Mouse (Mus musculus) neural tube, embryonic 14.5 days (tissue): ENCODE data around the gene Ctbp2. TPM values are rescaled to one million over a fixed set of nuclear protein-coding genes. Genes with fewer than 3 reads are reported as not detected.

Source experiments
- ATAC-seq: fragments of 200-750 bp; cut with Nextera tagmentation; 2 replicates; pipeline ENCODE4 v1.8.0; 2017; ENCODE audit warnings: low read depth, mild to moderate bottlenecking, moderate TSS enrichment, moderate library complexity
- H3K27ac ChIP-seq: fragments of 300-500 bp; sonication (generic); 2 replicates; pipeline ENCODE4 v1.5.1; 2014; ENCODE audit warnings: low read depth, mild to moderate bottlenecking, control low read depth, low read length, moderate library complexity, mixed read lengths
- H3K27me3 ChIP-seq: fragments of 300-500 bp; sonication (generic); 2 replicates; pipeline ENCODE4 v1.6.1; 2014; ENCODE audit warnings: low read length; ENCODE audit not compliant: control insufficient read depth, insufficient read depth
- H3K36me3 ChIP-seq: fragments of 300-500 bp; sonication (generic); 2 replicates; pipeline ENCODE4 v1.6.1; 2014; ENCODE audit warnings: low read length, mixed read lengths; ENCODE audit not compliant: control insufficient read depth, insufficient read depth
- H3K4me1 ChIP-seq: fragments of 300-500 bp; sonication (generic); 2 replicates; pipeline ENCODE4 v1.6.1; 2014; ENCODE audit warnings: low read length; ENCODE audit not compliant: control insufficient read depth, insufficient read depth
- H3K4me2 ChIP-seq: fragments of 300-500 bp; sonication (generic); 2 replicates; pipeline ENCODE4 v1.6.1; 2014; ENCODE audit warnings: mild to moderate bottlenecking, low read depth, low read length, control low read depth
- H3K4me3 ChIP-seq: fragments of 300-500 bp; sonication (generic); 2 replicates; pipeline ENCODE4 v1.5.1; 2014; ENCODE audit warnings: low read depth, low read length, control low read depth, mixed read lengths
- H3K9ac ChIP-seq: fragments of 300-500 bp; sonication (generic); replicated peaks from 2 replicates; pipeline ENCODE4 v1.6.1; 2014; ENCODE audit warnings: low read depth, mild to moderate bottlenecking, control low read depth, low read length, mixed read lengths
- H3K9me3 ChIP-seq: fragments of 300-500 bp; sonication (generic); 2 replicates; pipeline ENCODE4 v1.6.1; 2016; ENCODE audit warnings: low read length; ENCODE audit not compliant: control insufficient read depth
- WGBS: fragments of 180-500 bp; shearing (Covaris S2); extraction: QIAGEN DNeasy Blood & Tissue Kit; methylation state at CpG from one replicate; pipeline ENCODE4 v1.1.7; 2014; 5-methylcytosine and 5-hydroxymethylcytosine counted together
- polyA plus RNA-seq: library from polyadenylated mRNA; unstranded; fragments of >200 nt; fragmentation: Nextera tagmentation; extraction: Ambion mirVana; gene quantifications from 2 replicates; pipeline ENCODE4 v1.2.1, GENCODE M21; 2014

Gene Ctbp2
- polyA plus RNA-seq, 1 experiment from 2014 or later = 65.0 TPM

GRCm38 (mm10) chr7:132989839-132990238, 134.3 kb downstream of the Ctbp2 start:
- H3K4me3 ChIP-seq = no peak overlapping the region
- no peak overlapping the region for H3K9ac ChIP-seq
- no peak for ATAC-seq
- no peak overlapping the region for H3K4me2 ChIP-seq
- H3K4me1 ChIP-seq = peaks cover 4% of the 10 kb centered on the region; the same call in 1 of the 2 replicates
- no peak overlapping the region for H3K27ac ChIP-seq
- H3K36me3 ChIP-seq = peaks cover 23% of the 10 kb centered on the region
- H3K27me3 ChIP-seq = no peaks in the 10 kb centered on the region
- 93% methylated on average over 5 of the region's 5 CpGs for whole genome bisulfite sequencing
- no peaks in the 10 kb centered on the region for H3K9me3 ChIP-seq

- 37% methylated on average over 3 of the region's 3 CpGs for WGBS
Observed at GRCm38 (mm10) chr7:132982639-132983038, 141.5 kb downstream of the Ctbp2 start.

GRCm38 (mm10) chr7:132977981-132978380, 146.2 kb downstream of the Ctbp2 start:
- Histone ChIP-seq H3K9me3 (no peaks in the 10 kb centered on the region), H3K36me3 (peaks cover 7% of the 10 kb centered on the region), H3K27ac (no peak overlapping the region), H3K27me3 (no peaks in the 10 kb centered on the region), H3K4me3 (no peak overlapping the region), H3K4me2 (no peak overlapping the region), H3K4me1 (peaks cover 2% of the 10 kb centered on the region; the same call in 1 of the 2 replicates), H3K9ac (no peak overlapping the region)
- WGBS = 96% methylated on average over 2 of the region's 2 CpGs
- ATAC-seq = no peak

More at GRCm38 (mm10) chr7:132982639-132983038, 141.5 kb downstream of the Ctbp2 start:
- peaks cover 17% of the 10 kb centered on the region for H3K36me3 ChIP-seq
- H3K9ac ChIP-seq = no peak overlapping the region
- no peak for ATAC-seq
- H3K9me3 ChIP-seq = no peaks in the 10 kb centered on the region
- H3K4me2 ChIP-seq = no peak overlapping the region
- H3K4me3 ChIP-seq = no peak overlapping the region
- no peaks in the 10 kb centered on the region for H3K4me1 ChIP-seq
- no peak overlapping the region for H3K27ac ChIP-seq
- H3K27me3 ChIP-seq = no peaks in the 10 kb centered on the region

- no peak for ATAC-seq
- WGBS = 60% methylated on average over 2 of the region's 2 CpGs
- Histone ChIP-seq H3K27ac (no peak overlapping the region), H3K36me3 (peaks cover 2% of the 10 kb centered on the region; the same call in 1 of the 2 replicates), H3K9ac (no peak overlapping the region), H3K9me3 (no peaks in the 10 kb centered on the region), H3K4me2 (no peak overlapping the region), H3K4me3 (no peak overlapping the region), H3K4me1 (peaks cover 2% of the 10 kb centered on the region; the same call in 1 of the 2 replicates), H3K27me3 (no peaks in the 10 kb centered on the region)
Observed at GRCm38 (mm10) chr7:132976079-132976478, 148.1 kb downstream of the Ctbp2 start.

- WGBS = 94% methylated on average over 2 of the region's 2 CpGs
- H3K9ac ChIP-seq = no peak overlapping the region
- H3K36me3 ChIP-seq = no peaks in the 10 kb centered on the region; the same call in 1 of the 2 replicates
- no peak overlapping the region for H3K4me2 ChIP-seq
- H3K27ac ChIP-seq = no peak overlapping the region
- H3K9me3 ChIP-seq = no peaks in the 10 kb centered on the region
- no peaks in the 10 kb centered on the region for H3K27me3 ChIP-seq
- no peak overlapping the region for H3K4me3 ChIP-seq
- ATAC-seq = no peak
- H3K4me1 ChIP-seq = peaks cover 2% of the 10 kb centered on the region; the same call in 1 of the 2 replicates
Observed at GRCm38 (mm10) chr7:132972079-132972478, 152.1 kb downstream of the Ctbp2 start.

GRCm38 (mm10) chr7:132965707-132966106, 158.4 kb downstream of the Ctbp2 start:
- WGBS = 89% methylated on average over 2 of the region's 2 CpGs
- no peak overlapping the region for H3K4me2 ChIP-seq
- no peaks in the 10 kb centered on the region for H3K36me3 ChIP-seq
- no peaks in the 10 kb centered on the region for H3K27me3 ChIP-seq
- ATAC-seq = no peak
- H3K9ac ChIP-seq = no peak overlapping the region
- no peaks in the 10 kb centered on the region for H3K4me1 ChIP-seq
- H3K4me3 ChIP-seq = no peak overlapping the region
- no peaks in the 10 kb centered on the region for H3K9me3 ChIP-seq
- H3K27ac ChIP-seq = no peak overlapping the region

GRCm38 (mm10) chr7:132964395-132964794, 159.8 kb downstream of the Ctbp2 start:
- H3K9me3 ChIP-seq = no peaks in the 10 kb centered on the region
- no peaks in the 10 kb centered on the region for H3K4me1 ChIP-seq
- H3K27ac ChIP-seq = no peak overlapping the region
- no peaks in the 10 kb centered on the region for H3K36me3 ChIP-seq
- no peak for ATAC-seq
- H3K4me2 ChIP-seq = no peak overlapping the region
- WGBS = 86% methylated on average over 3 of the region's 3 CpGs
- no peak overlapping the region for H3K4me3 ChIP-seq
- no peaks in the 10 kb centered on the region for H3K27me3 ChIP-seq
- H3K9ac ChIP-seq = no peak overlapping the region

- Histone ChIP-seq H3K27me3 (no peaks in the 10 kb centered on the region), H3K27ac (no peak overlapping the region), H3K4me1 (no peaks in the 10 kb centered on the region), H3K4me2 (no peak overlapping the region), H3K9ac (no peak overlapping the region), H3K4me3 (no peak overlapping the region), H3K9me3 (no peaks in the 10 kb centered on the region), H3K36me3 (no peaks in the 10 kb centered on the region)
- WGBS = 93% methylated on average over 3 of the region's 3 CpGs
- ATAC-seq = no peak
Observed at GRCm38 (mm10) chr7:132950613-132951012, 173.5 kb downstream of the Ctbp2 start.

GRCm38 (mm10) chr7:132949968-132950367, 174.2 kb downstream of the Ctbp2 start:
- Histone ChIP-seq H3K36me3 (no peaks in the 10 kb centered on the region), H3K4me1 (no peaks in the 10 kb centered on the region), H3K27ac (no peak overlapping the region), H3K4me3 (no peak overlapping the region), H3K27me3 (no peaks in the 10 kb centered on the region), H3K4me2 (no peak overlapping the region), H3K9ac (no peak overlapping the region), H3K9me3 (no peaks in the 10 kb centered on the region)
- 80% methylated on average over 4 of the region's 4 CpGs for WGBS
- no peak for ATAC-seq
